ENCODE assay signal across 24 mouse cellular contexts in genomic region chr4:136518576-136518975, GRCm38 (mm10). TPM values are rescaled to one million over a fixed set of nuclear protein-coding genes. Genes with fewer than 3 reads are reported as not detected.
"Had no signal": no experiment of that assay in that cellular context is flagged by ENCODE, and none has a peak within 500 bp of the region (broad histone marks: within the 10 kb centered on the region; RNA-seq: fewer than 3 reads in every experiment).

No protein-coding gene starts in this region.

- H3K36me3 ChIP-seq: liver, embryonic 15.5 days; lung, embryonic 15.5 days; midbrain, embryonic 15.5 days; neural tube, embryonic 15.5 days; stomach, embryonic 15.5 days had no signal

- H3K27ac ChIP-seq: liver, embryonic 15.5 days; lung, embryonic 15.5 days; macrophage; midbrain, embryonic 13.5 days; midbrain, embryonic 15.5 days; neural tube, embryonic 13.5 days; neural tube, embryonic 15.5 days; stomach, embryonic 15.5 days; stomach, postnatal 0 days had no signal

- H3K9me3 ChIP-seq: liver, embryonic 15.5 days; lung, embryonic 15.5 days; megakaryocyte, embryonic 14.5 days; midbrain, embryonic 13.5 days; midbrain, embryonic 15.5 days; neural tube, embryonic 13.5 days; neural tube, embryonic 15.5 days; stomach, embryonic 15.5 days had no signal

- H3K4me1 ChIP-seq: midbrain, embryonic 15.5 days; stomach, embryonic 15.5 days had no signal

- H3K4me3 ChIP-seq: liver, embryonic 15.5 days; lung, embryonic 15.5 days; megakaryocyte, embryonic 14.5 days; midbrain, embryonic 13.5 days; midbrain, embryonic 15.5 days; neural tube, embryonic 13.5 days; neural tube, embryonic 15.5 days; stomach, embryonic 15.5 days had no signal

- H3K27me3 ChIP-seq: liver, embryonic 15.5 days; lung, embryonic 15.5 days; megakaryocyte, embryonic 14.5 days; midbrain, embryonic 13.5 days; midbrain, embryonic 15.5 days; neural tube, embryonic 13.5 days; neural tube, embryonic 15.5 days; stomach, embryonic 15.5 days had no signal

- H3K9ac ChIP-seq: liver, embryonic 15.5 days; liver, postnatal 0 days; lung, embryonic 15.5 days; midbrain, embryonic 13.5 days; midbrain, embryonic 15.5 days; neural tube, embryonic 13.5 days; neural tube, embryonic 15.5 days; stomach, embryonic 15.5 days had no signal

- ATAC-seq: liver, postnatal 0 days; lung, postnatal 0 days; midbrain, embryonic 13.5 days; midbrain, embryonic 15.5 days had no signal

- DNase-seq: liver, postnatal 0 days; lung, adult 2 months; lung, postnatal 14 days; lung, postnatal 36 days; retina, postnatal 1 day; right cerebral cortex, postnatal 25 days; right cerebral cortex, postnatal 4 days; spleen, adult 18-20 months; thymus, adult 2 months; thymus, postnatal 25 days; thymus, postnatal 4 days had no signal

RNA-seq across cellular contexts. Expression of gene 6030445D17Rik, which starts 56.5 kb away (rescaled TPM):
- total RNA-seq: monocyte, adult 5-6 weeks had no signal
- polyA plus RNA-seq: macrophage; testis, adult 2 months had no signal
